Mouse (Mus musculus) heart, embryonic 13.5 days (tissue): ENCODE measurements around the gene Bckdha. TPM values are rescaled to one million over a fixed set of nuclear protein-coding genes. Genes with fewer than 3 reads are reported as not detected.

ENCODE experiments used
- ATAC-seq: fragments of 200-750 bp; cut with Nextera tagmentation; 2 replicates; pipeline ENCODE4 v1.8.0; 2017; ENCODE audit warnings: moderate TSS enrichment; ENCODE audit not compliant: insufficient number of reproducible peaks, low FRiP score, low TSS enrichment; ENCODE audit errors: extremely low read depth
- H3K27ac ChIP-seq: fragments of 300-500 bp; sonication (generic); replicated peaks from 2 replicates; pipeline ENCODE4 v1.5.1; 2015; ENCODE audit warnings: moderate library complexity, mild to moderate bottlenecking, inconsistent platforms
- H3K27me3 ChIP-seq: fragments of 300-500 bp; sonication (generic); replicated peaks from 2 replicates; pipeline ENCODE4 v1.6.1; 2015; ENCODE audit warnings: mild to moderate bottlenecking, inconsistent platforms
- H3K36me3 ChIP-seq: fragments of 300-500 bp; sonication (generic); 2 replicates; pipeline ENCODE4 v1.6.1; 2015; ENCODE audit warnings: mild to moderate bottlenecking, inconsistent platforms
- H3K4me1 ChIP-seq: fragments of 300-500 bp; sonication (generic); 2 replicates; pipeline ENCODE4 v1.6.1; 2015; ENCODE audit warnings: inconsistent platforms
- H3K4me2 ChIP-seq: fragments of 300-500 bp; sonication (generic); 2 replicates; pipeline ENCODE4 v1.6.1; 2015; ENCODE audit warnings: inconsistent platforms, mild to moderate bottlenecking, moderate library complexity
- H3K4me3 ChIP-seq: fragments of 300-500 bp; sonication (generic); 2 replicates; pipeline ENCODE4 v1.5.1; 2015; ENCODE audit warnings: moderate library complexity, mild to moderate bottlenecking, inconsistent platforms
- H3K9ac ChIP-seq: fragments of 300-500 bp; sonication (generic); 2 replicates; pipeline ENCODE4 v1.6.1; 2015; ENCODE audit warnings: inconsistent platforms, mild to moderate bottlenecking, moderate library complexity
- H3K9me3 ChIP-seq: fragments of 300-500 bp; sonication (generic); 2 replicates; pipeline ENCODE4 v1.6.1; 2016; ENCODE audit warnings: inconsistent platforms
- WGBS: fragments of 180-500 bp; shearing (Covaris S2); methylation state at CpG from one replicate; pipeline ENCODE4 v1.1.7; 2015; ENCODE audit warnings: mixed read lengths; 5-methylcytosine and 5-hydroxymethylcytosine counted together
- polyA plus RNA-seq: library from polyadenylated mRNA; unstranded; fragments of >200 nt; fragmentation: Nextera tagmentation; extraction: Ambion mirVana; gene quantifications from 2 replicates; pipeline ENCODE4 v1.2.1, GENCODE M21; 2015

The Bckdha gene
- polyA plus RNA-seq, 1 experiment from 2014 or later, result 56.9 TPM

DNA sequence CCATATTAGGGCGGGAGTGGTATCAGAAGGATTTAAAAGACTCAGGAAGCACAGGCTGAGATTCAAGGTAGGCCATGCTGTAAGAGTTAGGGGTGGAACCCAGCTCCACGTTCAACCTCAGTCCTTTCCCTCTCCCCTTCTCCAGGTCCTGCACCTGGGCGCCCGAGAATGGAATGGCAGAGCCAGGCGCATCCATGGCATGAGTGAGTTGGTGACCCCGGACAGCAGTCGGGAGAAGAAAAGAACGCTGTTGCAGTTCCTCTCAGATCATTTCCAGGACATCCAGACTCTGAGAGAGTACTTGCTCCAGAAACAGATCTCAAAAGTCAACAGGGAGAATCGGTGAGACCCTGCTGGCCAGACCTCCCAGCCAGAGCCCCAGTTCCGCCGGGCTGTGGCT, 38.0 kb downstream of the Bckdha start:
- ATAC-seq, result no peak
- Histone ChIP-seq H3K4me2 (no peak overlapping the region), H3K27ac (no peak overlapping the region), H3K9me3 (no peaks in the 10 kb centered on the region), H3K36me3 (peaks cover 49% of the 10 kb centered on the region), H3K4me3 (no peak overlapping the region), H3K9ac (no peak overlapping the region), H3K27me3 (0 out of 2 replicates have a peak, but pooled peaks cover 10% of the 10 kb centered on the region), H3K4me1 (peaks cover 33% of the 10 kb centered on the region)
- WGBS, result 86% methylated on average over 11 of the region's 11 CpGs

DNA sequence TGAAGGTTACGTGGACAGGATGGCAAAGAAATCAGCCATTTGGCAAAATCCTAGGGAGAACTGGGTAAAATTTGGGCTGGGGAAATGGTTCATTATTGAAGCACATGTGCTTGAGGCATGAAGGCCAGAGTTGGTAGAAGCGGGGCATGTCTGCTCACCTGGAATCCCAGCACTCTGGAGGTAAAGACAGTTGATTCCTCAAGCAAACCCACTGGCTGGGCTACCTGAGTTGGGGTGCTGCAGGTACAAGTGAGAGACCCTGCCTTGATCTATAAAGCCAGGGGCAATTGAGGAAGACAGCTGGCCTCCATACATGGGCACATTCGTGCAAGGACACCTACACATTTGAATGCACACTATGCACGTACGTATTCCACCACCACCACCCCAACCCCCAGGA, 38.7 kb downstream of the Bckdha start:
- no peak for ATAC-seq
- Histone ChIP-seq H3K9me3 (no peaks in the 10 kb centered on the region), H3K4me3 (peak overlapping the region; percentile 80), H3K4me1 (peaks cover 27% of the 10 kb centered on the region), H3K36me3 (peaks cover 43% of the 10 kb centered on the region), H3K27ac (no peak overlapping the region), H3K9ac (peak overlapping the region; percentile 83), H3K27me3 (0 out of 2 replicates have a peak, but pooled peaks cover 10% of the 10 kb centered on the region), H3K4me2 (peak overlapping the region; percentile 79)
- WGBS, result 91% methylated on average over 5 of the region's 5 CpGs

DNA sequence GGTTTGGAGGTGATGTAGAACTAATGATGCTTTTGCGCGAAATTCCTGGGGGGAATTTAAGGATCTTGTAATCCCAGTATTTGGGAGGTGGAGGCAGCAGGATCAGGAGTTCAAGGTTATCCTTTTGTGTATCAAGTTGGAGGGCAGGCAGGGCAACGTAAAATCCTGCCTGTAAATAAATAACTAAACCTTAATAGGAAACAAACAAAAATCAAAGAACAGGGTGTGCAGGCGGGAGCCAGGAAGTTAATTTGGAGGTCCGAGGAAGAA, 39.1 kb downstream of the Bckdha start:
- peak overlapping the region; percentile 79 for H3K4me2 ChIP-seq
- H3K27ac ChIP-seq, result peak overlapping the region; percentile 76; the same call in 1 of the 2 replicates
- no peaks in the 10 kb centered on the region for H3K9me3 ChIP-seq
- 23% methylated on average over 5 of the region's 5 CpGs for WGBS
- no peak for ATAC-seq
- peak overlapping the region; percentile 80 for H3K4me3 ChIP-seq
- H3K36me3 ChIP-seq, result peaks cover 38% of the 10 kb centered on the region
- peak overlapping the region; percentile 83 for H3K9ac ChIP-seq
- H3K27me3 ChIP-seq, result 0 out of 2 replicates have a peak, but pooled peaks cover 10% of the 10 kb centered on the region
- H3K4me1 ChIP-seq, result peaks cover 23% of the 10 kb centered on the region

DNA sequence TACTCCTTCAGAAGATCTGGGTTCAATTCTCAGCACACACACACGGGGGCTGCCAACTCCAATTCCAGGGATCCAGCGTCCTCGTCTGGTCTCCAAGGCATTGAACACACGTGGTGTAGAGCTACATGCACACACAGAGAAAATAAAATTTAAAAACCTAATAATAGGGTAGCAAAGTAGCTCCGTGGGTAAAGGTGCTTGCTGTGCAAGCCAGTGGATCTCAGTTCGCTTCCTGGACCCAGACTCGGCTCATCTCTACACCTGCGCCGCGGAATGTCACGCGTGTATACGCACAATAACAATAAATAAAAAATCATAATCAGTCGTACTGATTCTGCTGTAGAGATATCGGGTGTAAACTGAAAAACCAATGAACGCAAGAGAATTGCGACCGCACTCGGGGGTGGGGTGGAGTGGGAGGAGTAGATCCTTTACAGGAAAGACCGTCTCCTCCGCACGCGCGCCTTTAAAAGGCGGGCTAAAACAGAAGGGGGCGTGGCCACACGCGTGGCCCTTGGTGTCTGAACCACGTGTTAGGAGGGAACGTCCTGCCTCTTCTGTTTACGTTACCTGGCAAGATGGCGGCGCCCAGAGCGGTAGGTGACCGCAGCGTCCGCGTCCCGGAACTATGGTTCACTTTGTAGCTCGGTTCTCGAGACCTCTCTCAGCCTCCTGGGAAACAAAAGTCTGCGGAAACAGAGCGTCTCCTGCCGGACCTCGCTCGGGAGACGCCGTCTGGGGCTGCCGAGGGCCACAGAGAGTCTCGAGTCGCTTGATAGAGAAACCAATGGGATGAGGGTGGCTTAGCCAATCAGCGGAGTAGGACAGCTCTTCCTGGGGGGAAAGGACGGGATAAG, 39.7 kb downstream of the Bckdha start, which contains the start of gene Dmac2:
Dmac2 (plus strand) TSS at position 550 of the 857 bp plus-strand sequence.
- peak within 1 kb of the TSS; percentile 76 for H3K27ac ChIP-seq
- H3K4me3 ChIP-seq, result peak within 1 kb of the TSS; percentile 80
- peak within 1 kb of the TSS; percentile 79 for H3K4me2 ChIP-seq
- peaks cover 33% of the 10 kb centered on the region for H3K36me3 ChIP-seq
- 0 out of 2 replicates have a peak, but pooled peaks cover 10% of the 10 kb centered on the region for H3K27me3 ChIP-seq
- peak; percentile 87 for ATAC-seq
- H3K9me3 ChIP-seq, result no peaks in the 10 kb centered on the region
- H3K9ac ChIP-seq, result peak within 1 kb of the TSS; percentile 83
- 2% methylated on average over 53 of the region's 53 CpGs for WGBS
- H3K4me1 ChIP-seq, result peaks cover 18% of the 10 kb centered on the region

DNA sequence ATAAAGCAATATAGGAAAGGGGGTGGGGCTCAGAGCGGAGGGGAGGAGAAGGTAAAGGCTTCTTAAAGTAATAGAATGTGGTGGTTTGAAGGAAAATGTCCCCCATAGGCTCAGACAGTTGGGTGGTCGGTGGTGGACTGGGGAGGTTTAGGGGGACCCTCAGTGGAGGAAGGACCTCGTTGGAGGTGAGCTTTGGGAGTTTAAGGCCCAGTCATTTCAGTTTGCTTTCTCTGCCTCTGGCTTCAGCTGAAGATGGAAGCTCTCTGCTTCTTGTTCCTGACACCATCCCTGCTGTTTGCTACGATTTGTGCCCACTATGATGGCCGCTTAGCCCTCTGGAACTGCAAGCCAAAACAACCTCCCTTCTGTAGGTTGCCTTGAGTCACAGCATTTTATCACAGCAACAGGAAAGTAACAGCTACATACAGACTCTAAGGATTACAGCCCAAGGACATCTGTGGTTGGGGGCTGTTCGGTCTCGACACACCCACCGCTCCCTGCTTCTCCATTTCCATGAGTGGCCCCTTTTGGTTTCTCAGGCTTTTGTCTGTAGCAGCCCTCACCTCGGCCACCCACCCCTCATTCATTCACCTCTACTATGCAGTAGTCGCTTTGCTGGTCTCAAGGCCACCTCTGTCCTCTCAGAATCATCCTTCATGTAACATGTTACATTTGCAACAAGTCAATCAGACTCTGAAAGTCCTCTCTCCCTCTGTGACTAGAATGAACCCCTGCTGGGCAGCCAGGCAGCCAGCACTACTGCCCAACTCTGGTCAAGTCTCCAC, 41.2 kb downstream of the Bckdha start:
- no peak for ATAC-seq
- H3K27me3 ChIP-seq, result 0 out of 2 replicates have a peak, but pooled peaks cover 10% of the 10 kb centered on the region
- no peak overlapping the region for H3K4me3 ChIP-seq

DNA sequence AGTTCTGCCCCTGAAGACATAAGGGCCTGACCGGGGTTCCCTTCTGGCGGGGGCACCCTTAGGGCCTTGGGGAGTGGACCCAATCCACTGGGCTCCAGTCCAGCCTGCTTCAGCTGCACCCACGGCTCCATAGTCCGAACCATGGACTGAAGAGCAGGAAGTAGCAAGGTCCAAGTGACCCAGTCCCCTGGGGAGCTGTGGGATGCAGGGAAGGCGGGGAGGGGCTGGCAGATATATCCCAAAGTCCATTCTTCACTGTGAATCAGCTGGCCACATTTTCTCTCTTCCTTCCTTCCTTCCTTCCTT, 43.1 kb downstream of the Bckdha start, which contains the start of gene Erich4:
Erich4 (minus strand) TSS at position 187 of the 306 bp plus-strand sequence.
- Histone ChIP-seq H3K27me3 (peaks cover 13% of the 10 kb centered on the region), H3K4me1 (peaks cover 12% of the 10 kb centered on the region), H3K4me2 (no peak within 1 kb of the TSS), H3K4me3 (no peak within 1 kb of the TSS), H3K27ac (no peak within 1 kb of the TSS), H3K9me3 (no peaks in the 10 kb centered on the region), H3K9ac (no peak within 1 kb of the TSS), H3K36me3 (peaks cover under 1% of the 10 kb centered on the region; the same call in 1 of the 2 replicates)
- ATAC-seq, result no peak
- WGBS, result 65% methylated on average over 5 of the region's 5 CpGs

More for the DNA sequence above, 41.2 kb downstream of the Bckdha start:
- H3K4me1 ChIP-seq, result peaks cover 12% of the 10 kb centered on the region
- H3K27ac ChIP-seq, result no peak overlapping the region
- H3K4me2 ChIP-seq, result no peak overlapping the region
- WGBS, result 74% methylated on average over 10 of the region's 10 CpGs
- H3K36me3 ChIP-seq, result peaks cover 19% of the 10 kb centered on the region
- no peaks in the 10 kb centered on the region for H3K9me3 ChIP-seq
- H3K9ac ChIP-seq, result no peak overlapping the region

DNA sequence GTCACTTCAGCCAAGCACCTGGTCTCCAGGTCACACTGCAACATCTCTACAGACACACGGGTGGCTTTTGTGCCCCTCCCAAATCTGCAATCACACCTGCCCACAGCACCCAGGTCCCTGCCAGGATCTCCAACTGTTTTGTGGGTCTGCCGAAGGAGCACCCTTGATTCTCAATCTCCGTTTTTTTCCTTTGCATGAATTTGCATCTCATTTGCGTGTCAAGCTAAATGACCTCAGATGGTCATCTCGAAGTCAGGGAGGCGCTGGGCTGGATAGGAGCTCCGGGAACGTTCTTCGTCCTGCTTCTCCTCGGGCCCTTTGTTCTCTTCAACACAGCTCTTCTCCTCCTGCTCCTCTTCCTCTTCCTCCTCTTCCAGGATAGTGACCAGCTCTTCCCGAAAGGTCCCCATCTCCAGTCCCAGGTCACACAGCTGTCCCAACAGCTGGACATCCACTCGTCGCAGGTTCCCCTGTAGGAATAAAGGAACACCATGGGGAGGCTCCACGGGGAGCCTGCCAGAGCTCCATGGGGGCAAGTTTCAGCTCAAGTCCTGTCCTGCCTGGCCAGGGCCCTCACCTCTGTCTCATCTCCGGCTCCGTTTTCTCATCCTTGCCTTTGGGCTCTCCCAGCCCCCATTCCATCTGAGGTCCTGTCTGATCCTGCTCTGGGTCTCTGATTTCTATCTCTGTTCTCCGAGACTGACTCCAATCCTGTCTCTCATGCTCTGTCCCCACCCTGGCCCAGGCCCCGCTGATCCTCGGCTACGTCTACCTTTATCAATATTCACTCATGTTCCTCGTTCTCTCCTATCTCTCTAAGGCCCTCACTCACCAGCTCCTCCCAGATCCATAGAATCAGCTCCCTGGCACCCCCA, 43.7 kb downstream of the Bckdha start:
- Histone ChIP-seq H3K9me3 (no peaks in the 10 kb centered on the region), H3K27ac (no peak overlapping the region), H3K27me3 (peaks cover 16% of the 10 kb centered on the region), H3K4me3 (no peak overlapping the region), H3K36me3 (no peaks in the 10 kb centered on the region), H3K4me1 (peaks cover 10% of the 10 kb centered on the region), H3K9ac (no peak overlapping the region), H3K4me2 (no peak overlapping the region)
- WGBS, result 55% methylated on average over 21 of the region's 21 CpGs
- no peak for ATAC-seq

DNA sequence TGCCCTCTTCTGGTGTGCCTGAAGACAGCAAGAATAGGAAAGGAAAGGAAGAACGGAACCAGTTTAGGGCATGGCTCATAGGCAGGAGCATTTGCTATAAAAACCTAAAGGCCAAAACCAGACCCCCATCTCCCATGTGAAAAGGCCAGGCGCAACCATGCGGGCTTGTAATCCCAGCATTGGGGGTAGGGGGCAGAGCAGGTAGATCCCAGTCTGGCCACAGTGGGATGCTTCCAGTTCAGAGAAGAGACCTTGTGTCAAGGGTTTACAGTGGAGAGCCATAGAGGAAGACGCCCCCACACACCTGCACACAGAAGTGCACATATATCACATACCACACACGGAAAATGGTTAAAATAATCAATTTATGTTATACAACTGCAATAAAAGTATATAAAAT, 44.7 kb downstream of the Bckdha start:
- Histone ChIP-seq H3K4me3 (no peak overlapping the region), H3K4me1 (peaks cover 4% of the 10 kb centered on the region), H3K9ac (no peak overlapping the region), H3K9me3 (no peaks in the 10 kb centered on the region), H3K36me3 (no peaks in the 10 kb centered on the region), H3K27ac (no peak overlapping the region), H3K4me2 (no peak overlapping the region), H3K27me3 (peaks cover 21% of the 10 kb centered on the region)
- ATAC-seq, result no peak
- WGBS, result 77% methylated on average over 5 of the region's 5 CpGs

DNA sequence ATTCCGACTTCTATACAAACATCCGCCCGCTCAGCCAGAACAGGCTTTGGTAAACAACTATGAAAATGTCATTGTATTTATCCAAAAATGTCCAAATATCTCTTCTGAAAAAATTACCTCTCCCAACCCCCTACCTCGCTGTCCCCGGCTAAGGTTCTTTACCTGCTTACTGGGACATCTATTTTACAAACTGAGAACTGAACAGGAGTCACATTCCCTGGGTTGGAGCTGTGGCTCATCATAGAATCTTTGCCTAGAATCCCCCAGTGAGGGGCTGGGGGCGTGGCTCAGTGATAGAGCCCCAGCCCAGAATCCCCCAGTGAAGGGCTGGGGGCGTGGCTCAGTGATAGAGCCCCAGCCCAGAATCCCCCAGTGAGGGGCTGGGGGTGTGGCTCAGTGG, 47.3 kb downstream of the Bckdha start:
- Histone ChIP-seq H3K27me3 (peaks cover 13% of the 10 kb centered on the region), H3K9me3 (no peaks in the 10 kb centered on the region), H3K4me2 (no peak overlapping the region), H3K4me3 (no peak overlapping the region), H3K4me1 (no peaks in the 10 kb centered on the region), H3K27ac (no peak overlapping the region), H3K9ac (no peak overlapping the region), H3K36me3 (no peaks in the 10 kb centered on the region)
- WGBS, result 42% methylated on average over 7 of the region's 7 CpGs
- no peak for ATAC-seq

DNA sequence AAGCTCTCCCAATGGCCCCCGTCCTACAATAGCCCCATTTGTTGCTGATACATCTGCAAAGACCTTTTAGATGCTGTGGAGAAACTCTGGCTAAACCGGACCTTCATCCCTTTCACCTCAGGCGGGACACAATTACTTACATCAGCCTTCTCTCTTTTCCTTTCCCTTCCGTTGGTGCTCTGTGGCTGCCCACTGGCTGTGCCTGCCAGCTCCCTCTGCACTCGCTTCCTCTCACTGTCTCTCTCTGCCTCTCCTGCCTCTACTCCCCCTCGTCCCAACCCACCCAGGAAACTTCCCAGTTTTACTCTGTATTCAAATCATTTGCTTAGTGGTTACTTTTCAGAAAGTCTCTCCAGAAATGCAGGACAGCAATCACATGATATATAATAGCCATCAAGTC, 48.7 kb downstream of the Bckdha start:
- Histone ChIP-seq H3K4me3 (no peak overlapping the region), H3K4me2 (no peak overlapping the region), H3K9ac (no peak overlapping the region), H3K27ac (no peak overlapping the region), H3K27me3 (peaks cover 11% of the 10 kb centered on the region), H3K4me1 (no peaks in the 10 kb centered on the region), H3K36me3 (no peaks in the 10 kb centered on the region), H3K9me3 (no peaks in the 10 kb centered on the region)
- no peak for ATAC-seq
- WGBS, result 29% methylated on average over 6 of the region's 6 CpGs

DNA sequence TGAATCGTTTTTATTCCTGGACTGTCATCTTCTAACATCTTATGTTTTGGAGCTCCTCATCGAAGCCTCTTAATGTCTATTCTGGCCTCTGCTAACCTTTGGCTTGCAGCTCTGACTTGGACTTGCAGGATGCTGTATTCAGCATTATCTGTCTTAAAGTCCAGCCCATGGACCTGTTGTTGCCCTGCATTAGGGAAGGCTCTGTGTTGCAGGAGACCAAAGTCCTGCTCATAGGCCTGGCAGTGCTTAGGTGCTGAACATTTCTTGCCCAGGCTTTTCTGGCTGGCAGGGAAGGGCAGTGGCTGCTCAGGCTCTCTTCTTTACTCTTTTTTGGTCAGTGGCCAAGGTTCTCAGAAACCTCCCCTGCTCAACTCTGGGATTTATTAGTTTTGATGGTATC, 51.6 kb downstream of the Bckdha start:
- 56% methylated on average over 2 of the region's 2 CpGs for WGBS
- no peaks in the 10 kb centered on the region for H3K4me1 ChIP-seq

More for the DNA sequence above, 51.6 kb downstream of the Bckdha start:
- Histone ChIP-seq H3K9me3 (no peaks in the 10 kb centered on the region), H3K4me3 (no peak overlapping the region), H3K4me2 (no peak overlapping the region), H3K9ac (no peak overlapping the region), H3K27me3 (peaks cover 11% of the 10 kb centered on the region), H3K36me3 (no peaks in the 10 kb centered on the region), H3K27ac (no peak overlapping the region)
- ATAC-seq, result no peak
